Mouse (Mus musculus) hindbrain, embryonic 12.5 days (tissue): ENCODE results near the gene Islr2. TPM values are rescaled to one million over a fixed set of nuclear protein-coding genes. Genes with fewer than 3 reads are reported as not detected.
A peak's percentile ranks its signal among the peaks of the same experiment; 100 is the strongest.

Experiments used
- ATAC-seq: fragments of 200-750 bp; cut with Nextera tagmentation; 2 replicates; pipeline ENCODE4 v1.8.0; 2017; ENCODE audit warnings: moderate TSS enrichment; ENCODE audit not compliant: low FRiP score
- H3K27ac ChIP-seq: fragments of 300-500 bp; sonication (generic); 2 replicates; pipeline ENCODE4 v1.5.1; 2016; ENCODE audit warnings: mild to moderate bottlenecking
- H3K27me3 ChIP-seq: fragments of 300-500 bp; sonication (generic); 2 replicates; pipeline ENCODE4 v1.6.1; 2016; ENCODE audit warnings: mild to moderate bottlenecking
- H3K36me3 ChIP-seq: fragments of 300-500 bp; sonication (generic); 2 replicates; pipeline ENCODE4 v1.6.1; 2016; ENCODE audit warnings: mild to moderate bottlenecking
- H3K4me1 ChIP-seq: fragments of 300-500 bp; sonication (generic); 2 replicates; pipeline ENCODE4 v1.6.1; 2016
- H3K4me2 ChIP-seq: fragments of 300-500 bp; sonication (generic); replicated peaks from 2 replicates; pipeline ENCODE4 v1.6.1; 2016; ENCODE audit warnings: mild to moderate bottlenecking
- H3K4me3 ChIP-seq: fragments of 300-500 bp; sonication (generic); 2 replicates; pipeline ENCODE4 v1.5.1; 2016; ENCODE audit warnings: mild to moderate bottlenecking
- H3K9ac ChIP-seq: fragments of 300-500 bp; sonication (generic); 2 replicates; pipeline ENCODE4 v1.6.1; 2016; ENCODE audit warnings: mild to moderate bottlenecking, moderate library complexity
- H3K9me3 ChIP-seq: fragments of 300-500 bp; sonication (generic); replicated peaks from 2 replicates; pipeline ENCODE4 v1.6.1; 2016; ENCODE audit warnings: mild to moderate bottlenecking
- WGBS: fragments of 180-500 bp; shearing (Covaris S2); methylation state at CpG from one replicate; pipeline ENCODE4 v1.1.7; 2016; 5-methylcytosine and 5-hydroxymethylcytosine counted together
- polyA plus RNA-seq: library from polyadenylated mRNA; unstranded; fragments of >200 nt; fragmentation: Nextera tagmentation; extraction: Ambion mirVana; gene quantifications from 2 replicates; pipeline ENCODE4 v1.2.1, GENCODE M21; 2016

Islr2 gene
- polyA plus RNA-seq, 1 experiment from 2014 or later, result 10.4 TPM

GRCm38 (mm10) chr9:58241780-58242485, 37.8 kb upstream of the Islr2 start:
- H3K9me3 ChIP-seq, result no peaks in the 10 kb centered on the region
- no peak for ATAC-seq
- no peaks in the 10 kb centered on the region for H3K36me3 ChIP-seq
- no peak overlapping the region for H3K4me2 ChIP-seq
- H3K9ac ChIP-seq, result no peak overlapping the region
- 0 out of 2 replicates have a peak overlapping the region, but pooled peaks have one; percentile 18 for H3K27ac ChIP-seq
- H3K4me1 ChIP-seq, result peaks cover 18% of the 10 kb centered on the region
- no peaks in the 10 kb centered on the region for H3K27me3 ChIP-seq
- 61% methylated on average over 9 of the region's 9 CpGs for WGBS
- H3K4me3 ChIP-seq, result no peak overlapping the region

DNA sequence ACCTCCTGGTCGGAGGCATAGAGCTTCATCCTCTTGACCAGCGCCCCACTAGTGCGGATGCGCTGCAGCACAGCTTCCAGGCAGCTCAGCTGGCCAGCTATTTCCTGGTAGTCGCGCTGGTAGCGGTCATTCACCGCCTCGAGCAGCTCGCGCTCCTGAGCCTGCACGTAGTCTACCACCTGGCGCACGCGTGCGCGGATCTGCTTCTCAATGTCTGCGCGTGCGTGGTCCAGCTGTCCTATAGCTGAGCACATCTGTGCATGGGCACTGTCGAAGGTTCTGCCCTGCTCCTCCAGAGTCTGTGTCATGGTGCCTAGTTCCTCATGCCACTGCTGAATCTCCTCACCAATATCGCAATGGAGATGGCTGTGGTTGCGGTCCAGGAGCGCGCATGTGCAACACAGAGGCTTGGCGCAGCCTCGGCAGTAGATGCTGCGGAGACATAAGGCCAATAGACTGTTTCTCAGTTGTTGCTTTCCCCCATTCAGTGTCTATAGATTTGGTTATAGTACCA, 30.4 kb upstream of the Islr2 start:
- no peak for ATAC-seq
- H3K4me1 ChIP-seq, result no peaks in the 10 kb centered on the region; the same call in 1 of the 2 replicates
- H3K4me3 ChIP-seq, result no peak overlapping the region
- H3K27ac ChIP-seq, result no peak overlapping the region
- H3K9ac ChIP-seq, result no peak overlapping the region
- WGBS, result 97% methylated on average over 28 of the region's 28 CpGs
- no peaks in the 10 kb centered on the region for H3K27me3 ChIP-seq
- H3K36me3 ChIP-seq, result peaks cover 16% of the 10 kb centered on the region
- H3K4me2 ChIP-seq, result no peak overlapping the region
- H3K9me3 ChIP-seq, result no peaks in the 10 kb centered on the region

DNA sequence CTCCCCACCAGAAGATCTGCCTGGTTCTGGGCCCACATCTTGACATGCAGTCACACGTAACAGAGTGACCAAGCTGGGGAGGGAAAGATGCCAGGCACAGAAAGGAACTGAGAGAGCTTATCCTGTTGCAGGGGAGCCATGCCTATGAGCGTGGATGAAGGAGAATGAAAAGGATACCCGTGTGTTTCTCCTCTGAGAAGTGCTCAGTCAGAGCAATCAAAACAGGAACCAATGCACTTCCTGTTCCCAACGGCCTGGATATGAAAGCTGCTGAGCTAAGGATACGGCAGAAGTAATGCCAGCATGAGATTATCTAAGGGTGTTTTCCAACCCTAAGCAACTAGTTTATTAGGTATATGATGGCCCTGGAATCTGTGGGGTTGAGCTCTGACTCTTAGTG, 28.3 kb upstream of the Islr2 start:
- Histone ChIP-seq H3K27ac (peak overlapping the region; percentile 37; the same call in 1 of the 2 replicates), H3K4me2 (no peak overlapping the region), H3K9ac (no peak overlapping the region), H3K36me3 (peaks cover 31% of the 10 kb centered on the region), H3K4me1 (no peaks in the 10 kb centered on the region; the same call in 1 of the 2 replicates), H3K9me3 (no peaks in the 10 kb centered on the region), H3K4me3 (no peak overlapping the region), H3K27me3 (no peaks in the 10 kb centered on the region)
- no peak for ATAC-seq
- 76% methylated on average over 5 of the region's 5 CpGs for WGBS

- 75% methylated on average over 6 of the region's 6 CpGs for WGBS
- no peaks in the 10 kb centered on the region; the same call in 1 of the 2 replicates for H3K4me1 ChIP-seq
- no peak for ATAC-seq
- H3K9me3 ChIP-seq, result no peaks in the 10 kb centered on the region
- no peaks in the 10 kb centered on the region for H3K27me3 ChIP-seq
- no peak overlapping the region for H3K4me3 ChIP-seq
- H3K36me3 ChIP-seq, result peaks cover 31% of the 10 kb centered on the region
- peak overlapping the region; percentile 37; the same call in 1 of the 2 replicates for H3K27ac ChIP-seq
- no peak overlapping the region for H3K4me2 ChIP-seq
- H3K9ac ChIP-seq, result no peak overlapping the region
Observed at GRCm38 (mm10) chr9:58231746-58232145, 27.6 kb upstream of the Islr2 start.

DNA sequence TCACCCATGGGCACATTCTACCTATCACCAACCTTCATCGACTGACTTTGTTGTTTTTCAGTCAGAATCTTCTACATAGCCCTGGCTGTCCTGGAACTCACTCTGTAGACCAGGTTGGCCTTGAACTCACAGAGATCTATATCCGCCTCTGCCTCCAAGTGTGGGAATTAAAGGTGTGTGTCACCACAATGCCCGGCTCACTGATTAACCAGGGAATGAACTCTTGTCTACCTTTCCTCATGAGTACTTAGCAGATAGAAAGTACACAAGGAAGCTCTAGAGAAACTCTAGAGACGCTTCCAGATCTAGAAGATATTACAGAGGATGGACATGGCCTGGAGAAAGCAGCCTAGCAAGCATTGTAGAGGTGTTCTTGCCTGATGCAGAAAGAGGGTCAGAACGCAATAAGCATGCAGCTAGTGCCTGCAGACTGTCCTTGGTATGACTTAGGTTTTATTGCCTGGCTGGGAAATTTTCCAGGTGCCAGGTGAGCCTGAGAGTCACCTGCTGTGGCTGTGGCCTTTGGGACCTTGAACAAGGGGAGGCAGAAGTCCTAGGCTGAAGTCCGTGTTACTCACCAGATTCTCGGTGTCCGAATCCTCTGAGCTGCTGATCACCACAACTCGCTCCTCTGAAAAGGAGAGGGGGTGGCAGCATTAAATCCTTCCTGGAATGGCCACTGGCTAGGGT, 24.8 kb upstream of the Islr2 start:
- no peaks in the 10 kb centered on the region; the same call in 1 of the 2 replicates for H3K4me1 ChIP-seq
- no peaks in the 10 kb centered on the region for H3K9me3 ChIP-seq
- no peak overlapping the region for H3K4me2 ChIP-seq
- 96% methylated on average over 9 of the region's 9 CpGs for WGBS
- no peak overlapping the region for H3K4me3 ChIP-seq
- peaks cover 22% of the 10 kb centered on the region for H3K36me3 ChIP-seq
- H3K9ac ChIP-seq, result no peak overlapping the region
- H3K27me3 ChIP-seq, result no peaks in the 10 kb centered on the region
- ATAC-seq, result no peak
- no peak overlapping the region for H3K27ac ChIP-seq

- Histone ChIP-seq H3K4me3 (no peak overlapping the region), H3K27ac (no peak overlapping the region), H3K9me3 (no peaks in the 10 kb centered on the region), H3K9ac (no peak overlapping the region), H3K27me3 (no peaks in the 10 kb centered on the region), H3K4me2 (no peak overlapping the region), H3K36me3 (peaks cover 21% of the 10 kb centered on the region), H3K4me1 (no peaks in the 10 kb centered on the region)
- 69% methylated on average over 9 of the region's 9 CpGs for WGBS
- ATAC-seq, result no peak
Observed at GRCm38 (mm10) chr9:58225915-58226913, 22.1 kb upstream of the Islr2 start.

GRCm38 (mm10) chr9:58224356-58224755, 20.2 kb upstream of the Islr2 start:
- peaks cover 13% of the 10 kb centered on the region for H3K36me3 ChIP-seq
- no peak overlapping the region for H3K9ac ChIP-seq
- H3K27ac ChIP-seq, result no peak overlapping the region
- 86% methylated on average over 2 of the region's 2 CpGs for WGBS
- H3K9me3 ChIP-seq, result no peaks in the 10 kb centered on the region
- H3K4me2 ChIP-seq, result no peak overlapping the region
- no peak overlapping the region for H3K4me3 ChIP-seq
- no peaks in the 10 kb centered on the region for H3K4me1 ChIP-seq
- H3K27me3 ChIP-seq, result no peaks in the 10 kb centered on the region
- no peak for ATAC-seq

DNA sequence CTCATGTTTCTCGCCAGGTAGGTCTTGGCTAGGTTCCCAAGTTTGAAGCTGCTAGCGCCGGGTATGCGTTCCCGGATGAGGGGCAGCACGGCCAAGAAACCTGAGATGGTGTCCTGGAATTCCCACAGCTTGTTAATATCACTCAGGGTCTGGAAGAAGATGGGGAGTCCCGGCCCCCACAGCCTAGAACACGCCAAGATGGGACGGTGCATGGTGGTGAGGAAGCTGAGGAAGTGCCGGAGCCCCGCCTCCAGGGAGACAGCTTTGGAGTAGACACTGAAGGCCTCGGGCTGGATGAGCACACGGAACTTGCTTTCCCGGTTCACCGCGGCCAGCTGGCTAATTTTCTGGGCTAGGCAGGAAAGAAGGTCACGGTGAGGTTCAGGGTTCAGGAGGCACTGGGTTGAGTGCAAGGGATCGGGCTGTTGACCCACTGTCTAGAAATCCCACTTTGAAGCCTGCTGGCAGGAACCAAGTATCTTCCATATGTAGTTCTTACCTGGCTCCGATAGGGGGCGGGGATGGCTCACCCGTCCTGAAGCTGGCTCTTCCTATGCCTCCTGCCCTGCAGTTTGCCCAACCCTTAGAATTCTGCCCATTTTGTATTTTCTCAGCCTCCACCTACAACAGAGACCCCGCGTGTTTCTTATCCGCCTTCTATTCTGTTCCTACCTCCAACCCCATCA, 16.2 kb upstream of the Islr2 start:
- Histone ChIP-seq H3K27me3 (no peaks in the 10 kb centered on the region), H3K27ac (no peak overlapping the region), H3K9ac (no peak overlapping the region), H3K4me1 (0 out of 2 replicates have a peak, but pooled peaks cover 9% of the 10 kb centered on the region), H3K36me3 (no peaks in the 10 kb centered on the region), H3K9me3 (no peaks in the 10 kb centered on the region), H3K4me3 (no peak overlapping the region), H3K4me2 (no peak overlapping the region)
- WGBS, result 68% methylated on average over 24 of the region's 24 CpGs
- ATAC-seq, result no peak

GRCm38 (mm10) chr9:58218539-58218938, 14.4 kb upstream of the Islr2 start:
- Histone ChIP-seq H3K27me3 (no peaks in the 10 kb centered on the region), H3K4me2 (no peak overlapping the region), H3K27ac (no peak overlapping the region), H3K4me1 (peaks cover 20% of the 10 kb centered on the region), H3K36me3 (no peaks in the 10 kb centered on the region), H3K9ac (no peak overlapping the region), H3K9me3 (no peaks in the 10 kb centered on the region), H3K4me3 (no peak overlapping the region)
- WGBS, result 87% methylated on average over 3 of the region's 3 CpGs
- ATAC-seq, result no peak

GRCm38 (mm10) chr9:58216402-58216801, 12.3 kb upstream of the Islr2 start:
- Histone ChIP-seq H3K27ac (no peak overlapping the region), H3K4me3 (no peak overlapping the region), H3K4me2 (no peak overlapping the region), H3K36me3 (no peaks in the 10 kb centered on the region), H3K4me1 (peaks cover 22% of the 10 kb centered on the region), H3K9ac (no peak overlapping the region), H3K27me3 (no peaks in the 10 kb centered on the region), H3K9me3 (no peaks in the 10 kb centered on the region)
- 50% methylated on average over 6 of the region's 6 CpGs for WGBS
- 0 out of 2 replicates have a peak, but pooled peaks have one; percentile 56 for ATAC-seq

DNA sequence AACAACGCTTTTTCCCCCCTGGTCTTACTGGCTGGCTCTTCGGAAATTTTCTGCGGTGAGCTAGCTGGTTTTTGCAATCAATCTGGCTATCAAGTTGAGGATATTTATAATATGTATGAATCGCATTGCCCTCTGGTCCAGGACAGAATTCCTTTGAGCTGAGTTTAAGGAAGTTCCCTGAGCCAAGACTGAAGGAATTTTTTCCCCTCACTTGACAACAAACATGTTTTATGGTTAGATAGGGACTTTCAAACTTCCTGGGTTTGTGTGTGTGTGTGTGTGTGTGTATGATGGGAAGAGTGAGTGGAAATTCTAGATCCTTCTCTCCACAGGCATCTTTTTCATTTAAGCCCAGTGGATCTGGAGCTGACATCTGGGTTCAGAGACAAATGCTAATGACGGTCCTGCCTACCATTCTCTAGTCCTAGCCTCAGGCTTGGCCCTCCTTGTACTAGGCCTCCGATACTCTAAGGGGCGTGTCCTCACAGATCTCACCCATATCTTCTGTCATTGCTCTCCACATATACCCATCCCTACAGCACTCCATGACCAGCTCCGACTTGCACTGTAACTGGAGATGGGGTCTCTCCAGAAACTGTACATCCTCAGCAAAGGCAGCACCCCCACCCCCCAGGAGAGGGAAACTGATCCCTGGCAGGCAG, 10.5 kb upstream of the Islr2 start:
- WGBS, result 58% methylated on average over 8 of the region's 8 CpGs
- H3K9me3 ChIP-seq, result no peaks in the 10 kb centered on the region

More for the DNA sequence above, 10.5 kb upstream of the Islr2 start:
- H3K4me1 ChIP-seq, result peaks cover 22% of the 10 kb centered on the region
- no peak for ATAC-seq
- H3K27me3 ChIP-seq, result no peaks in the 10 kb centered on the region
- no peak overlapping the region for H3K4me3 ChIP-seq
- H3K4me2 ChIP-seq, result no peak overlapping the region
- no peak overlapping the region for H3K9ac ChIP-seq
- H3K36me3 ChIP-seq, result no peaks in the 10 kb centered on the region
- H3K27ac ChIP-seq, result no peak overlapping the region
